Mouse (Mus musculus): Measurements from ENCODE around the gene Rab35. TPM values are rescaled to one million over a fixed set of nuclear protein-coding genes. Genes with fewer than 3 reads are reported as not detected.

Rab35 gene
- total RNA-seq (2021) = 10 to 100 TPM; 87.5 to 96.9 TPM

DNA sequence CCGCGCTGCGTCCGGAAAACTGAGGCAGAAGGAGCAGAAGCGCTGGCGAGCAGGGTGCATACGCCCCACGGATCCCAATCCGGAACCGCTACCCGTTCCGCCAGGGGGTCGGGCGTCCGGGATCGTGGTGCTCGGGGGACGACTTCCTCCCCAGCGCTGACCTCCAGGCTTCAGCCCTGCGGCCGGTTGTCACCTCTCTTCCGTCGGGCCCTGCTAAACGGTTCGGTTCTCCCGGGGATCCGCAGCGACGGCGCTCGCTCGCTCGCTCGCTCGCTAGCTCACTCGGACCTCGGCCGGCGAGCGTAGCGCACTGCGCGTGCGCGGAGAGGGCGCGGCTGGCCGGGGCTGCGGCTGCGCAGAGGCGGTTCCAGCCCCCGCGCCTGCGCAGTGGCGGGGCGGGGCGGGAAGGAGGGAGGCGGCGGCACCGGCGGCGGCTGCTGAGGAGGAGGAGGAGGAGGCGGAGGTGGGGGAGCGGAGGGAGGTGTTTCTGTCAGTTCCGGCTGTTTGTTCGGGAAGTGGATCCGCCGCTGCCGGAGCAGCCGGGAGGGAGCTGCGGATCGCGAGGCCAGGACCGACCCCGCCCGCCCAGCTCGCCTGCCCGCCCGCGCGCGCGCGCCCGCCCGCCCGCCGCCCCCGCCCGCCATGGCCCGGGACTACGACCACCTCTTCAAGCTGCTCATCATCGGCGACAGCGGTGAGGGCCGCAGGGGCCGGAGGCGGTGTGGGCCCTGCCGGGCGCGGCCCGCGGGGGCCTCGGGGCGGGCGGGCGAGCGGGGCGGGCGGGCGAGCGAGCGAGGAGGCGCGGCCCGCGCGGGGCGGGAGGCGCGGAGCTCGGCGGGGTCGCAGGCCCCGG, at the start of gene Rab35:
Rab35 (plus strand) TSS at position 404 of the 853 bp plus-strand sequence.
- DNase-seq (ENCODE audit: extremely low spot score in 1 of 2, low spot score in 1 of 2) = peak; percentile 86 to 93

DNA sequence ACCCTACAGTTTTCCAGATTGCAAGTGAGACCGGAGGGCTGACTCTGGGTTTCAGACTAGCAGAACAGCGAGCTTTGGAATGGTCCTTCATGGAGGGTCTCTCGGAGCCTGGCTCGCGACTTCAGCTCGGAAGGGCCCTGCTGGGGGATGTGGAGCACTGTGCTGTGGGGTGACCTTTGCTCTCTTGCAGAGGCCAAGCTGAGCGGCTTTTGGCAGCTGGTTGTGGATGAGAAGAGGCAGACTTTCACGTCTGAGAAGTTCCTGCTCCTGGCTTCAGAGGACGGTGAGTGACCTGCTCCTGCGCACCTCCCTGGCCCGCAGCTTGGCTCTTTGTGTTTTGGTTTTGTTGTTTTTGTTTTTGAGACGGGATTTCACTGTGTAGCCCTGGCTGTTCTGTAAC, 46.1 kb upstream of the Rab35 start:
- no peak for DNase-seq (ENCODE audit: extremely low spot score in 1 of 2, low spot score in 1 of 2)

DNA sequence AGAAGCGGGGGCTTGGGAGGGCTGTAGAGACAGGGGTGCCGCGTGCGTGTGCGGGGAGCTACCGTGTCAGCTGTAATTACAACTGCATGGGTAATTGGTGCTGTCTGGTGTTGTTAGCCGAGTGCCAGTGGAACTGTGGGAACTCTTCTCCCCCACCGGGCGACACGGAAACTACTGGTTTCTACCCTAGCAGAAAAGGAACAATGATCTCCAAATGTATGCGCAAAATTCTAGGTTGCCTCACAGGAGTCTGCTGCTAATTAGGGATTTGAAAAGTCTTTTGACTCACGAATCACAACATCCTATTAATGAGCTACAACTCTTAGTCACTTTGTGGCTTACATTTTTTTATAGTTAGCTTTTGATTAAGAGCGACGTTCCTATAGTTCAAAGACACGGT, 45.5 kb upstream of the Rab35 start:
- DNase-seq (ENCODE audit: extremely low spot score in 1 of 2, low spot score in 1 of 2) = no peak

DNA sequence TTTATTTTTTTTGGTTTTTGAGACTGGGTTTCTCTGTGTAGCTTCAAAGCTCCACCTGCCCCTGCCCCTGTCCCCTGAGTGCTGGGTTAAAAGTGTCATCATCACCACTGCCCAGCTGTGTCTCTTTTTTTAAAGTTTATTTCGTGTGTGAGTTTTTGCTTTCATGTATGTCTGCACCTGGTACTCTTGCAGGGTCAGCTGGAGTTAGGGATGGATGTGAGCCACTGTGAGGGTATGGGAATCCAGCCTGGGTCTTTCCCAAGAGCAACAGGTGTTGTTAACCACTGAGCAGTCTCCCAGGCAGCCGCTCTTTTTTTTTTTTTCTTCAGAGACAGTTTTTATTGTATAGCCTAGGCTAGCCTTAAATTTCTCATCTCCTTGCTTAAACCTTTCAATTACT, 44.9 kb upstream of the Rab35 start:
- DNase-seq (ENCODE audit: extremely low spot score in 1 of 2, low spot score in 1 of 2) = no peak

DNA sequence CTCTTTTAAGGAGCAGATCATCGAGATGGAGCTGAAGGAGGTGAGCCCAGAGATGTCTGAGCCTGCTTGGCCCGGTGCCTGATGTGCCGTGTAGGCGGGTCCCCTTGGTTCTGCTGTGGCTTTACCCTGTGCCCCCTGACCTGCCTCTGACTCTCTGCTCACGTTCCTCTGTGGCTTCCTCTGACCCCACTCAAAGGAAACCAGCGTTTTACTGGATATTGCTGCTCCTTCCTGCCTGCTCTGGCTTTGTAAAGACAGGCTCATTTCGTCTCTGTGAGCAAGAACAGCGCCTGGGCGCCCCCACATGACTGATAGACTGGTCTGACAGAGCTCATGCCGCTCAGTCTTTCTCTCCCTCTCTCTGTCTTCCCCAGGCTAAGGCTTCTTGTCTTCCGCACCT, 40.7 kb upstream of the Rab35 start:
- DNase-seq (ENCODE audit: extremely low spot score in 1 of 2, low spot score in 1 of 2) = no peak

DNA sequence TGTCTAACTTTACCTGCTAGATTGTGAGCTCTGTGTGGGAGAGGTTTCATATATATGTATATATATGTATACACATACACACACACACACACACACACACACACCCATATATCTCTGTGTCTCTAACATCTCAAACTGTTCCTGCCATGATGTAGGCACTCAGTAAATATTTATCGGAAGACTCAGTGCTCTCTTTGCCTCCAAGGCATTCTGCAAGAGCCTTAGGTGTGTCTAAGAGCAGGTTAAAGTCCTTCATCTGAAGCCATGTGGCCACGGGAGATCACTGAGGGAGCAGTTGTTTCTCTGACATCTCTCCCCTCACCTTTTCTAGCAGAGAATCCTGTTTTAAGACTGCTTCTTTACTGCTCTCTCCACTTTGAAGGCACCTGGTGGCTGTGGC, 40.2 kb upstream of the Rab35 start:
- no peak for DNase-seq (ENCODE audit: extremely low spot score in 1 of 2, low spot score in 1 of 2)

DNA sequence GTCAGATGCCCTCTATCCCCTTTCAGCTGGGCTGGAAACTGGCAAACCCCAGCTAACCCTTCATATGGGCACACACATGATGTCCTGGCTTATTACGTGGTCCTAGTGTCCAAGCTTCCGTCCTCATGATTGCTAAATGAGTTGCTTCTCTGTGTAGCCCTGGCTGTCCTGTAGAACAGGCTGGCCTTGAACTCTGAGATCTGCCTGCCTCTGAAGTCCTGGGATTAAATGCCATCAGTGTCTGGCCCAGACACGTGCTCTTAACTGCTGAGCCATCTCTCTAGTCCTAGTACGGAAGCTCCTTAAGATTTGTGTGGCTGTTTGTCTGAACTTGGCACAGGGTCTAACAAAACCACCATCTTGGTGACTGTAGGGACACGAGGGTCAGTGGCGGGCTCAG, 28.1 kb upstream of the Rab35 start:
- no peak for DNase-seq (ENCODE audit: extremely low spot score in 1 of 2, low spot score in 1 of 2)

DNA sequence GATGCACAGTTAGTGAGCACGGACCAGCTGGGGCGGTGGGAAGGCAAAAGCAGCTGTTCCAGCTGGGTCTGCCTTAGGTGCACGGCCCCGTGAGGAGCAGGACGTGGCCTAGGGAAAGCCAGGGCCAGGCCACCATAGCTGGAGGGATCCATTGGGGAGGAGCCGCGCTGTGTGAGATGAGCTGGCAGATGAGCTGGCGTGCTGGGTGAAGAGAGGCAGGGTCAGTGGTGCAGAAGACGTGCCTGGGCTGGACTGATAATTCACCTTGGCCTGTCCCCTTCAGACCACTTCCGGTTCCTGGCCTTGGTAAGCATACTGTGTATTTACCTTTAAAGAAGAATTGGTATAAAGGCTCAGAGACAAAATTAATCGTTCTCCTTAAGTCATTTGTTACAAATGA, 20.1 kb upstream of the Rab35 start:
- no peak for DNase-seq (ENCODE audit: extremely low spot score in 1 of 2, low spot score in 1 of 2)

DNA sequence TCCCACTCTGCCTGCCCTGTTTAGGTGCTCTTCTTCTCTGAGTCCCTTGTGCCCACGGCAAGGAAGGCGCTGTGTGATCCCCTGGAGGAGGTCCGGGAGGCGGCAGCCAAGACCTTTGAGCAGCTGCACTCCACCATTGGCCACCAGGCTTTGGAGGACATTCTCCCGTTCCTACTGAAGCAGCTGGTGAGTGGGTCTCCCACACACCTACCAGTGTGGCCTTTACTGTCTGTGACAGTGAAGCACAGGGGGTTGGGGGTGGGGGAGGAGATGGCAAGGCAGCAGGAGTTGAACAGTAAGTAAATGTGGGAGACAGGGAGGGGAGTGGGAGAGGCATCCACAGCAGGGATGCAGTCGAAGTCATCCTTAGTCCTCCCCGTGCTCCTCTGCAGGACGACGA, 18.4 kb upstream of the Rab35 start:
- no peak for DNase-seq (ENCODE audit: extremely low spot score in 1 of 2, low spot score in 1 of 2)

DNA sequence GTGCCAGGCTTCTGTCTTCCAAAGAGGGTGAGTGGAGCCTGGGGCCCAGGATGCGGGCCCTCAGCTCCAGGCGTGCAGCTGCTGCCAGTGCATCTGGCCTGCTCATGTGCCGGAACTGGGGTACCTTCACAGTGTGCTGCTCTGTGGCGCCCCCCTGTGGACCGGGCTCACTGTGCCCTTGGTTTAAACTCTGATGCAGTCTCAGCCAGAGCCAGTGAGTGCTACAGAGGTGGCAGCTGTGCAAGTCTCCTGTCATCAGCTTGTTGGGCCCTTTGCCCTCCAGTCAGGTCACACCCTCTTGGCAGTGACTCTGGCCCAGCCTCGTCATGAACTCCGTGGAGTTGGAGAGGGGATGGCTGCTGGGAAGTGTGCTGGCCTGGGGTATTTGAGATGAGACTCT, 16.8 kb upstream of the Rab35 start:
- peak in 1 of 2 experiments; percentile 55 for DNase-seq (ENCODE audit: extremely low spot score in 1 of 2, low spot score in 1 of 2)

DNA sequence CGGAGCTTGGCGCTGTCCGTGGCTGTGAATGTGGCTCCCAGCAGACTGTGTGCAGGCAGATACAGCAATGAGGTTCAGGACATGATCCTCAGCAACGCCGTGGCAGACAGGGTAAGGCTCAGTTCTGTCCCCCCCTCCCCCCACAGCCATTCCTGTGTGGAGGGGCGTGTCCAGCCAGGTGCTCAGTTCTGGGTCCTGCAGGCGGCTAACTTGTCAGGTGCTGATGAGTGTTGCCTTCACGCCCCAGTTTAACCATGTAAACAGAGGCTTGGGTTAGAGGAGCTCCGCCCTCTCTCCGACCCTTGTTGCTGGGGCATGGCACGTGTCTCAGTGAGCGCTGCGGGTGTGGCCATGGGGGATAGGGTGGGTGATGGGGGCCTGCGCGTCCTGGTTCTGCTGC, 12.0 kb upstream of the Rab35 start:
- no peak for DNase-seq (ENCODE audit: extremely low spot score in 1 of 2, low spot score in 1 of 2)

DNA sequence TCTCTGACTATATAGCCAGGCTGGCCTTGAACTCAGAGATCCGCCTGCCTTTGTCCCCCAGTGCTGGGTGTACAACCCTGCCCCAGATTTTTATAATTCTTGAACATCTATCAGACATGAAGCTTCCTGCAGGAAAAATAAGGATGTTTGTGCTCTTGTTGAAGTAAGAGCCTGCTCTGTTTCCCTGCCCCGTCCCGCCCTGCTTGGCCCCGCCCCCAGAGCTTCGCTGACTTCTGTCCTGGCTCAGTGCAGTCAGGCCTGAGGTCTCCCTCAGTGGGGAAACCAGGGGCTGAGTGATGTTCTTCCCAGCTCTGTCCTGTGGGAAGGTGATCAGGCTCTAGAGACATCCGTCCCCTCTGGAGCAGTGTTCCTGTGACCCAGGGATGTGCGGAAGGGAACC, 9.0 kb upstream of the Rab35 start:
- no peak for DNase-seq (ENCODE audit: extremely low spot score in 1 of 2, low spot score in 1 of 2)

DNA sequence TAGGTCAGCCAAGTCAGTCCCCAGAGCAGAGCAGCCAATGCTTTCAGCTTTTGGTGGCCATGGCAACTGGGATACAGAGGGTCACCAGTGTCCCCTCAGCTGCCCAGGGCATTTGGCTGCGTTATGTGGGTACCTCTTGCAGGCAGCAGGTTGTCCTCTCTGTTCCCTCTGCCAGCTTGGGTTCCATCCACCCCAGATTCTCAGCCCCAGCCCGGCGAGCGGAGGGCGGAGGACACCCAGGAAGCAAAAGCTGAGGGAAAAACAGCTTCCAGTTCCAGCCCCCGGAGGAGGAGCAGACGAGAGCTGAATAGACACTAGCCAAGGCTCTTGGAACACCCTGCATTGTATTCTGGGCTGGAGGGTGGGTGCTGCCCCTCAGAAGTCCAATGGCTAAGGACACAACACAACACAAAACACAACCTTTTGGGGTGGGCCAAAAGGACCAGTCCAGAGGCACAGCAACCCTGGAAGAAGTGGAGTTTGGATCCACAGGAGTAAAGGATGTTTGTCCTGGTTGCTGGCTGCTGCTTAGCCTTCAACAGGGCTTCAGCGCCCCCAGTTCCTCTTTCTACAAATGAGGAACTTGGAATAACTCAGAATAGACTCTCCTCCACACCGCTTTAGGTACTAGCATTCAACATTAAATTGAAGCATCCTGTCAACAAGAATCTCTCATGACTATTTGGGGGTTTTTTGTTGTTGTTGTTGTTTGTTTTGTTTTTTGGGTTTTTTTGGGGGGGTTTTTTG, 7.8 kb upstream of the Rab35 start:
- peak in 1 of 2 experiments; percentile 29 for DNase-seq (ENCODE audit: extremely low spot score in 1 of 2, low spot score in 1 of 2)

DNA sequence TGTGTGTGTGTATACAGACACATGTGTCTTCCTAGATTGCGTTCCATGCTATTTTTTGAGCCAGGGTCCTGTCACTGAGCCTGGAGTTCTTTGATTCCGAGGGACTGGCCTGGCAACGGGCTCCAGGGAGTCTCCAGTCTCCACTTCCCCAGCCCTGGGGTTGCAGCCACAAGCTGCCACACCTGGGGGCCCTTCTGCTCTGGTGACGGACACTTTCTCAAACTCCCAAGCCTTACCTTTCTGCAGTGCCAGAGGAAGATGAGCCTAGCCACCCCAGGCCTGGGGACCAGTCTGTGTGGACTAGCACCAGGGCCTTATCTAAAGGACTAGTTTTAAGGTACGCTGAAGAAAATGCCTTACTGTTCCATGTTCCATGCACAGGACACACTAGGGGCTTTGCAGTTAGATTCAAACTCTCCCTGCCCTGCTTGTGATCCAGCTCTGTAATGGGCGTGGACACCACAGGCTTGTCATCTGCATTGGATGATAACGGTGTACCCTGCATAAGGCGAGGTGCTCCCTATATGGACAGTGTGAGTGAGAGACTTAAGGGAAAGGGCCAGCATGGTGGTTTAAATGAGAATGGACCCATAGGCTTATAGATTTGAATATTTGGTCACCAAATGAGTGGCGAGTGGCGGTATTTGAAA, 5.3 kb upstream of the Rab35 start:
- DNase-seq (ENCODE audit: extremely low spot score in 1 of 2, low spot score in 1 of 2) = no peak

DNA sequence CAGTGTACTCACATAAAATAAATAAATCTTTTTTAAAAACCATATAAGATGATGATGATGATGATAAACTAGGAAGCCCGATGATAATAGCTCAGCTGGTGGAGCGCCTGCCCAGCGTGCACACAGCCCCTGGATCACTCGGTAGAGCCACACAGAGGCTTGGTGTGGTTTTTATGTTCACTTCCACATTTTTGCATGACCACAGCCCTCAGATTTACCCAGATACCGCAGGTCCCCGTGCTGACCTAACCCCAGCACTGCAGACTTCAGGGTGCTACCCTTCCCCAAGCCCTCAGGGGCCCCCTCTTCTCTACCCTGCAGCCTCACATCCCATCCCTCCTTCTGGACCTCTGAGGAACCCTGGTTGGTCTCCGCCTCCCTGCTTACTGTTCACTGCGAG, 3.6 kb upstream of the Rab35 start:
- DNase-seq (ENCODE audit: extremely low spot score in 1 of 2, low spot score in 1 of 2) = no peak

DNA sequence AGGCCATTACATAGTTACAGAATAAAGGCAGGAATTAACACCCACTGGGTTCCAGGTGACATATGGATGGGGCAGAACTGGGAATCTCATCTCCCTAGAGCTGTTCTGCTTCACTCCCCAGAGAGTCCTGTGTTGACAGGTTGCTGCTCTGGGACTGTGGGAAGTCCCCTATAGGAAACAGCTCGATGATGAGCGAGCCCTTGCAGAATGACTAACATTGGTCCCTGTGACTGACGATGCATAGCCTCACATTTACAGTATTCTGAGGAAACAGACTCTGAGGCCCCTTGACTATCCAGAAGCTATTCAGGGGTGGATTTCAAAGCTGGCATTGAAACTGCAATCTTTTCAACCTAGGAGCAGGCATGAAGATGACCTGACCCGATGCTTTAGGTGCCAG, 2.0 kb upstream of the Rab35 start:
- no peak for DNase-seq (ENCODE audit: extremely low spot score in 1 of 2, low spot score in 1 of 2)

DNA sequence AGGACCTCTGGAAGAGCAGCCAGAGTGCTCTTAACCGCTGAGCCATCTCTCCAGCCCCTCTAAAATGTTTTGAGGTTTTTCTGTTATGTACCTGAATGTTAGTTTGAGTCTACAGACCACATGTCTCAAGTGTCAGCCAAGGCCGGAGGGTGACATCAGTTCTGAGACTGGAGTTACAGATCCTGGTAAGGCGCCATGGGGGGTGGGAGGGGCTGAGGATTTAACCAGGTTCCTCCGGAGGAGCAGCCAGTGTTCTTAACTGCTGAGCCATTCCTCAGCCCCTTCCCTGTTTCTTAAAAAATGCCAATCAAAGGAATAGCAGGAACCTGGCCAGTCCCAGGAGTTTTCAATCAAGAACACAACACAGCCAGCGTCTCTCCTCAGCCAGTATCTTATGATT, 1.4 kb upstream of the Rab35 start:
- no peak for DNase-seq (ENCODE audit: extremely low spot score in 1 of 2, low spot score in 1 of 2)

DNA sequence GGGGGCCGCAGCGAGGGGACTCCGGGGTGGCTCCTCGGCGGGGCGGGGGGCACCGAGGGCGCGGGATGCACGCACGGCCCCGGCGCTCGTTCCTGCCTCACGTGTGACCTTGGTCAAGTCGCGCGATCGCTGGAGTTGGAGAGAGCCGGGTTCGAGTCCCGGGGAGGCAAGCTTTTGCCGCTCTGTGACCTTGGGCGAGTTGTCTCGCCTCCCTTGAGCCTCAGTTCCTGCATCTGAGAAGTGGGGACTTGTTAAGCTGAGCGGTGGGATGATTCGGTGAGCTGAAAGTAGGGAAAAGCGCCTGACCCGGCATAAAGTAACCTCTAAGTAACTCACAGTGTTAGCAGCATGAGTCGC, 628 bp downstream of the Rab35 start:
- DNase-seq (ENCODE audit: extremely low spot score in 1 of 2, low spot score in 1 of 2) = peak in 1 of 2 experiments; percentile 24

DNA sequence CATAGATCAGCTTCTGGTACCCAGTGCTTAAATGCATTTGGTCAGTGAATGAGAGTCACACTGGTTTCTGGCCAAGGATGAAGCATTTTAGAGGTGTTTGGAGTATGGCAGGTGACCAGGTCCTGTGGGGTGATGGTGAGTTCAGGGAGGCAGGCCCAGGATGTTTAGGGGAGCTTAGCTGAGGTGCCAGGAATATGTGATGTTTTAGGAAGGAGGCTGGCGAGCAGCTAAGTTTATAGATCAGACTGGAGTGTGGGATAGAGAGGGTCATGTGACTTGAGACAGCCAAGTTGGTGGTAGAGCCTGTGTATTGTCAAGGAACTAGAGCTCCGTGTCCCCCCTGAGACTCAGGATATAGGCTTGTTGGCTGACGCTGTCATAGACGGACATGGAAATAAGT, 1.4 kb downstream of the Rab35 start:
- DNase-seq (ENCODE audit: extremely low spot score in 1 of 2, low spot score in 1 of 2) = no peak

DNA sequence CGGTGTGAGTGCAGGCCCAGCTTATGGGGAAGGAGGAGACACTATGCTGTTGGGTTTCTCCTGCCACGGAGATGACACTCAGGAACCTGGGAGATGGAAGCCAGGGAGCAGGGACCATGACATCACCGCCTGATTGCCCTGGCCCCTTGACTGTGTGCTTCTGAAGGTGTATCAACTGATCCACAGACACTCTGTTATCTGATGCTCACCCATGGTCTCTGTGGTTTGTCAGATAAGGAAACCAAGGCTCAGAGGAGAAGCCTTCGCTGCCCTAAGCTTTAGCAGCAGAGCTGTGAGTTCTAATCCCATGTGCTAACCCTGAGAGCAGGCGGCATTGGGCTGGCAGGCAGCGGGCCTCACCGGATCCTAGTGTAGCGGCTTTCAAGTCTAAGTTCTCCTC, 2.3 kb downstream of the Rab35 start:
- DNase-seq (ENCODE audit: extremely low spot score in 1 of 2, low spot score in 1 of 2) = no peak

DNA sequence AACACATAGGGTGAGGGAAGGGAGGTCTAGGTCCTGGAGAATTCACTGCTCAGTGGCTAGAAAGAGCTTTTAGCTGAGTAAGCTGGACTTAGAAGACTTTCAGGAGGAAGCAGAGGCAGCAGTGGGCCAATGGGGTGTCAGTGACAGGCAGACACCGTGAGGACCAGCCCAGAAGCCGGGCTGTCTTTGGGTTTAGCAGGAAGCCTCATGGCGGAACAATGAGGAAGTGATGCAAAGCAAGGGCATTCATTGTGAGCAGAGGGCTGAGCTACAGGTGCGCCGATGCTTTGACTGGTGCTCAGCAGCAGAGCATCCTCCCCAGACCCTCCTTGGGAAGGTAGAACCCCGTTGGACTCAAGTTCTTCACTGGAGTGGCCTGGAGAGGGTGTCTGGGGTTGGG, 3.8 kb downstream of the Rab35 start:
- DNase-seq (ENCODE audit: extremely low spot score in 1 of 2, low spot score in 1 of 2) = no peak

DNA sequence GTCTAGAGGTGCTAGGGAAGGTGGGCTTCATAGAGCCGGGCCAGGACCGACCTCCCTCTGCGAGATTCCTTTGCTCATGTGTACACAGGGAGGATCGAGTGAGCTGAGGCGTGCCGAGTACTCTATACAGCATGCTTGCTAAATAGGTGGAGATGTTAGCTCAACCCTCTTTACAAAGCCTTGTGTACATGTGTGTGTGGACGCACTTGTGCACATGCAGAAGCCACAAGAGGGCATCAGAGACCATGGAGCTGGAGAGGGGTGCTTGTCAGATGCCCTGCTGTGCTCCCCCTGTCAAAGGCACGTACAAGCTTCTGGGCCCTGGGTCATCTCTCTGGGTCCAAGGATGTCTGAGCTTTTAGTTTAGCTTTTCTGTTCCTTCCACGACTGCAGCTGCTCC, 12.5 kb downstream of the Rab35 start:
- no peak for DNase-seq (ENCODE audit: extremely low spot score in 1 of 2, low spot score in 1 of 2)
